Mouse (Mus musculus): Measurements from ENCODE around the gene Zfp143.
"Not testable (repeated sequence)": the region's sequence is repeated elsewhere in the genome, so short reads cannot be mapped to it uniquely, and the experiment has no call there.

The Zfp143 gene

GRCm38 (mm10) chr7:110096332-110096731, 35.3 kb downstream of the Zfp143 start:
- DNase-seq (ENCODE audit: low spot score): no peak

- DNase-seq (ENCODE audit: low spot score): no peak
Observed at GRCm38 (mm10) chr7:110097106-110097793, 36.2 kb downstream of the Zfp143 start.

- DNase-seq (ENCODE audit: low spot score): peak; percentile 67
Observed at GRCm38 (mm10) chr7:110100854-110101253, 39.8 kb downstream of the Zfp143 start.

GRCm38 (mm10) chr7:110101266-110101665, 40.2 kb downstream of the Zfp143 start:
- no peak for DNase-seq (ENCODE audit: low spot score)

- DNase-seq (ENCODE audit: low spot score): no peak
Observed at GRCm38 (mm10) chr7:110105041-110105440, 44.0 kb downstream of the Zfp143 start.

GRCm38 (mm10) chr7:110106633-110107032, 45.6 kb downstream of the Zfp143 start:
- DNase-seq (ENCODE audit: low spot score): no peak

- DNase-seq (ENCODE audit: low spot score): not testable (repeated sequence)
Observed at GRCm38 (mm10) chr7:110108524-110108923, 47.5 kb downstream of the Zfp143 start.

GRCm38 (mm10) chr7:110108967-110109610, 48.1 kb downstream of the Zfp143 start:
- DNase-seq (ENCODE audit: low spot score): peak; percentile 90

- DNase-seq (ENCODE audit: low spot score): no peak
Observed at GRCm38 (mm10) chr7:110110061-110110656, 49.1 kb downstream of the Zfp143 start.

GRCm38 (mm10) chr7:110114699-110115098, 53.7 kb downstream of the Zfp143 start:
- no peak for DNase-seq (ENCODE audit: low spot score)

GRCm38 (mm10) chr7:110116731-110117291, 55.8 kb downstream of the Zfp143 start:
- DNase-seq (ENCODE audit: low spot score): peak; percentile 73

- no peak for DNase-seq (ENCODE audit: low spot score)
Observed at GRCm38 (mm10) chr7:110118448-110118847, 57.4 kb downstream of the Zfp143 start.

GRCm38 (mm10) chr7:110120157-110120784, 59.3 kb downstream of the Zfp143 start:
- no peak for DNase-seq (ENCODE audit: low spot score)

- no peak for DNase-seq (ENCODE audit: low spot score)
Observed at GRCm38 (mm10) chr7:110121162-110121515, 60.1 kb downstream of the Zfp143 start.

- peak; percentile 99 for DNase-seq (ENCODE audit: low spot score)
Observed at GRCm38 (mm10) chr7:110121516-110122288, 60.7 kb downstream of the Zfp143 start, which contains the start of gene Wee1. Gene Wee1 (plus strand): TSS chr7:110122046.

GRCm38 (mm10) chr7:110122289-110122564, 61.2 kb downstream of the Zfp143 start:
- no peak for DNase-seq (ENCODE audit: low spot score)

GRCm38 (mm10) chr7:110122565-110123422, 61.8 kb downstream of the Zfp143 start:
- DNase-seq (ENCODE audit: low spot score): peak; percentile 74

GRCm38 (mm10) chr7:110123844-110124555, 63.0 kb downstream of the Zfp143 start:
- DNase-seq (ENCODE audit: low spot score): peak; percentile 19

- DNase-seq (ENCODE audit: low spot score): no peak
Observed at GRCm38 (mm10) chr7:110128566-110128965, 67.5 kb downstream of the Zfp143 start.

GRCm38 (mm10) chr7:110132272-110132671, 71.3 kb downstream of the Zfp143 start:
- DNase-seq (ENCODE audit: low spot score): not testable (repeated sequence)

Data from urinary bladder, postnatal 14 days (tissue).